Mouse (Mus musculus) G1E (cell line): Measurements from ENCODE around the gene Ccl22.

Experiments used
- CTCF ChIP-seq: IDR thresholded peaks from 2 replicates; pipeline ENCODE4 v1.5.1; 2012; ENCODE audit warnings: low read depth, low read length, inconsistent platforms, mixed read lengths
- POLR2AphosphoS5 ChIP-seq: IDR thresholded peaks from 2 replicates; pipeline ENCODE4 v1.6.1; 2012; ENCODE audit warnings: low read depth, low read length, inconsistent platforms; ENCODE audit not compliant: insufficient replicate concordance

DNA sequence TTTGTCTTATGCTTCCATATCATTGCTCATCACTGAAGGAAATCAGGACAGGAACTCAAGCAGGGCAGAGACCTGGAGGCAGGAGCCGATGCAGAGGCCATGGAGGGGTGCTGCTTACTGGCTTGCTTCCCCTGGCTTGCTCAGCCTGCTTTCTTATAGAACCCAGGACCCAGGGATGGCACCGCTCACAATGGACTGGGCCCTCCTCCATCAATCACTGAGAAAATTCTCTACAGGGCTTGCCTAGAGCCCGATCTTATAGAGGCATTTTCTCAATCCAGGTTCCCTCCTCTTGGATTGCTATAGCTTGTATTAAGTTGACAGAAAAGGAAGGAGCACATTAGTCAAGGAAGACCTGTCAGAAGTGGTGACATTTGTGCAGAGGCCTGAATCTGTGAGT, 48.8 kb upstream of the Ccl22 start:
- TF ChIP-seq POLR2AphosphoS5 (no peak), CTCF (no peak)
